Mouse (Mus musculus): ENCODE data around the gene Clec11a. TPM values are rescaled to one million over a fixed set of nuclear protein-coding genes. Genes with fewer than 3 reads are reported as not detected.

The Clec11a gene
- total RNA-seq, 1 experiment from 2014 or later, result 2.7 TPM

DNA sequence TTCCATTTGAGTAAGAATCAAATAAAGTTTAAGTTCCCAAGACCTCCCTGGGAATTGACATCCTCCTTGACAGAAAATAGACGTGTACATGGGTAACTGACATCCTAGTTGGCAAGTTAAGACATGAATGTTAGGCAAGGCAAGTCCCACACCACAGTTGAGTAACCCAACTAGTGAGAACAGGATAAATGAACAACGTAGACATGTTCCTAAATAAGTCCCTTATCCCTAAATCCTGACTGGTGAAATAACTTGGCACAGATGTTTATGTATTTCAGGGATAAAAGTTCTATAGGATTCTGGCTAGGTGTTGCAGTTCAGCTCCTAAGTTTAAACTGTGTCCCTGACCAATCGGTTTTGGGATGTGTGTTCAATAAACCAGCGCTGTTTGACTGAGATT is 15.7 kb downstream of the Clec11a start:
- ATAC-seq (replicated peaks; ENCODE audit: low read depth, poor library complexity, severe bottlenecking), result no peak

DNA sequence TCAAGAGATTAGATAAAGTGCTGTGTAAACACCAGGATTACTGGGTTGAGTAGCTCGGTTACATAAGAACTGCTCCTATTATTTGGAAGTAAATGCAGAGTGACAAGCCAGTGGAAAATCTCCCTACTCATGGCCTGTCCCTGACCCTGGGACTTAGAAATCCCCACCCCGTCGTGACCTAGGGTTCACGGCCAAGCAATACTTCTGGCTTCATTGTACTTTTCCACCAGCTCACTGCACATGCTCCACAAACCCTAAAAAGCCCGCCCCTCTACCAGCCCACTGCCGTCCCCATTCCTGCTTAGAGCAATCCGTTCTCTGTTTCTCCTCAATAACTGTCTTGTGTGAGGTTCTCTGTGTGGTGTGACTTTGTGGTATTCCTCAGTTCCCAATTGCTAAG is 18.9 kb downstream of the Clec11a start:
- no peak for ATAC-seq (replicated peaks; ENCODE audit: low read depth, poor library complexity, severe bottlenecking)

DNA sequence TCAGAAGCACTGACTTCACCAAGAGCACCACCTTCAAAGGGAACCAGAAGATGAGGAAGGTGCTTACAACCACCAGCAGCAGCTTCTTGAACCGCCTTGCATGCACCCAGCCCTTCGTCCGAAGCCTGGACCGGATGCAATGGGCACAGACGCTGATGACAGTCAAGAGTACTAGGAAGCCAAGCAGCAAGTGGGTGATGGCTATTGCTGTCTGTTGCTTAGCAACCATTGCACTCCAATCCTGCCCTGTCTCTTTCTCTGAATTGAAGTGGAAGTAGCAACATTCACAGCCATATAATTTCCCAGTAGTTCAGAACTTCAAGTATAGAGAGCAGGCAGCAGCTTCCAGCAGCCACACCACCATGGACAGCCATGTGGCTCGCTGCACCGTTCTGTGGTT is 25.1 kb downstream of the Clec11a start:
- ATAC-seq (replicated peaks; ENCODE audit: low read depth, poor library complexity, severe bottlenecking), result no peak

GRCm38 (mm10) chr7:44280959-44281358 is 25.7 kb downstream of the Clec11a start:
- peak; percentile 74 for ATAC-seq (replicated peaks; ENCODE audit: low read depth, poor library complexity, severe bottlenecking)

DNA sequence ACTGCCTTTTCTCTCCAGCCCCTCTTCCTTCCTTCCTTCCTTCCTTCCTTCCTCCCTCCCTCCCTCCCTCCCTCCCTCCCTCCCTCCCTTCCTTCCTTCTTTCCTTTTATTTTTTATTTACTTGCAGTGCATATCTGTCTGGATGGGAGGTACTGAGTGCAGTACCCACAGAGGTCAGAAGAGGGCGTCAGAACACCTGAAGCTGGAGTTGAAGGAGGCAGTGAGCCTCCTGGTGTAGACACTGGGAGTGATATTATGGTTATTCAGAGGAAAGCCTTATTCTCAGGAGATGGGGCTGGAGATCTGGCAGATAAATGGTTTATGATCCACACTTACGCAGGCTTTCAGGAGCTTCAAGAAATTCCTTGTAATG is 29.5 kb downstream of the Clec11a start:
- no peak for ATAC-seq (replicated peaks; ENCODE audit: low read depth, poor library complexity, severe bottlenecking)

DNA sequence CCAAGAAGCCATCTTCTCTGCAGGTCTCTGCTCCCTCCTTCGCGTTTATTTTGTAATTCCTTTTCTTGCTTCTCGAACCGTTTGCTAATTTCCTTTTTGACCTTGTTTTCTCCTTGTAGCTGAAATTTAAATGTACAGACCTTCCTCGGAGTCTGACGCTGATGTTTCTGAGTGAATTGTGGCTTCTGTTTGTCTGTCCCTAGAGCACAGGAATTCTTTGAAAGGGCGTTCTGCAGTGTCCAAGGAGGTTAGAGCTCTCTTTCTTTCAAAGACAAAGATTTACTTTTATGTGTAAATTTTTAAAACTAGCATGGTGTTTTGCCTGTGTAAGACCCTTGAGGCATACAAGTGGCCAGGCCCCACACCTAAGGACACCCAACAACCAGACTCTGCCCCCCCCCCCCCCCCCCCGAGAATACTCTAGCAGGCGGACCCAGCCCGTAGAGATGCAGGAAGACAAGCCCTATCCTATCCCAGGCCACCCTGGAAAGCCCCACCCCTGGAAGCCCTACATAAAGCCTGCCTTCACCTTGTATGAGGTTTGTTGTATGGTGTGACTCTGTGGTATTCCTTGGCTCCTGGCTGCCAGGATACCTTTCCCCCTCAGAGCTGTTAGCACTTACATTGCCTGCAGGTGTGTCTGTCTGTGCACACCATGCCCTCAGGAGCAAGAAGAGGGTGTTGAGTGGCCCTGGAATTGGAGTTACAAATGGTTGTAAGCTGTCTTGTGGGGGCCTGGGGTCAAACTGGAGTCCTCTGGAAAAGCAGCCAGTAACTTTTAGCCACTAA is 30.0 kb downstream of the Clec11a start:
- ATAC-seq (replicated peaks; ENCODE audit: low read depth, poor library complexity, severe bottlenecking), result no peak

- ATAC-seq (replicated peaks; ENCODE audit: low read depth, poor library complexity, severe bottlenecking), result no peak
Measured at GRCm38 (mm10) chr7:44275546-44275945, 31.2 kb downstream of the Clec11a start.

- no peak for ATAC-seq (replicated peaks; ENCODE audit: low read depth, poor library complexity, severe bottlenecking)
Measured at GRCm38 (mm10) chr7:44274096-44274495, 32.6 kb downstream of the Clec11a start.

GRCm38 (mm10) chr7:44273446-44273845 is 33.3 kb downstream of the Clec11a start:
- ATAC-seq (replicated peaks; ENCODE audit: low read depth, poor library complexity, severe bottlenecking), result no peak

- ATAC-seq (replicated peaks; ENCODE audit: low read depth, poor library complexity, severe bottlenecking), result peak; percentile 50; the same call in 1 of the 2 replicates
Measured at GRCm38 (mm10) chr7:44272546-44272945, 34.2 kb downstream of the Clec11a start.

- no peak for ATAC-seq (replicated peaks; ENCODE audit: low read depth, poor library complexity, severe bottlenecking)
Measured at GRCm38 (mm10) chr7:44271309-44271708, 35.4 kb downstream of the Clec11a start.

GRCm38 (mm10) chr7:44269397-44269796 is 37.3 kb downstream of the Clec11a start:
- ATAC-seq (replicated peaks; ENCODE audit: low read depth, poor library complexity, severe bottlenecking), result peak; percentile 43; the same call in 1 of the 2 replicates

DNA sequence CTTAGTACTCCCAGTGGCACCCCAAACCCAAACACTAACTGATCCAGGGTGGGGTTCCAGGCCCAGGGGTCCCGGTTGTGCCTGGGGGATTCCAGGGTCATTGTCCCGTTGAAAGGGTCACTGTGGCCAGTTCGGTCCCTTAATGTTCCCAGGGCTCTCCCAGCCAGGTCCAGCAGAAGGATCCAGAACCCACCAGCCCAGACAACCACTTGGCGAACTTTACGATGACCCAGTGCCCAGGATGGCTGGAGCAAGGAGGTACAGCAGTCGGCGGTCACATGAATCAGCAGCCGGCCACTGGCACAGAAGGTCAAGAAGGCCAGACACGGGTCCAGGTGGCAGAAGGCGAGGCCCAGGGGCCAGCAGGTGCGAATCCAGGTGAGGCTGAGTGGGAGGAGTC is 38.6 kb downstream of the Clec11a start:
- no peak for ATAC-seq (replicated peaks; ENCODE audit: low read depth, poor library complexity, severe bottlenecking)

- peak; percentile 95 for ATAC-seq (replicated peaks; ENCODE audit: low read depth, poor library complexity, severe bottlenecking)
Measured at GRCm38 (mm10) chr7:44262791-44263643, 43.7 kb downstream of the Clec11a start.

- no peak for ATAC-seq (replicated peaks; ENCODE audit: low read depth, poor library complexity, severe bottlenecking)
Measured at GRCm38 (mm10) chr7:44261147-44261546, 45.6 kb downstream of the Clec11a start, which contains the start of gene Gm15517. TSS of gene Gm15517 (plus strand) at chr7:44261447.

DNA sequence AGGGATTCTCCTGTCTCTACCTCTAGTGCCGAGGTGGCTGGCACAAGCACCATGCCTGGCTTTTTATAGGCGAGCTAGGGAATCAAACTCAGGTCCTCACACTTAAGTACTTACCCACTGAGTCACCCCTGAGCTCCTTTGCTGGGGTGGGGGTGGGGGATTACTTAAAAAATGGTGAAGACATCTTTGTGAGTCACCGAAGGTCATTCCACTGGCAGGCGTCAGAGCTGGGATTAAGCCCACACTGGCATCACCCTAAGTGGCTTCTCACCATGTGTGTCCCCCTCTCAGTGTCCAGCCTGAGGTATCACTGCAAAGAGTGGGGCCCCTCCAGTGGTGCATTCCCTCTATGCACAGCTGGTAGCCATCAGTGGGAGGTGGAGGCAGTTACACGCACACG is 46.3 kb downstream of the Clec11a start:
- no peak for ATAC-seq (replicated peaks; ENCODE audit: low read depth, poor library complexity, severe bottlenecking)

DNA sequence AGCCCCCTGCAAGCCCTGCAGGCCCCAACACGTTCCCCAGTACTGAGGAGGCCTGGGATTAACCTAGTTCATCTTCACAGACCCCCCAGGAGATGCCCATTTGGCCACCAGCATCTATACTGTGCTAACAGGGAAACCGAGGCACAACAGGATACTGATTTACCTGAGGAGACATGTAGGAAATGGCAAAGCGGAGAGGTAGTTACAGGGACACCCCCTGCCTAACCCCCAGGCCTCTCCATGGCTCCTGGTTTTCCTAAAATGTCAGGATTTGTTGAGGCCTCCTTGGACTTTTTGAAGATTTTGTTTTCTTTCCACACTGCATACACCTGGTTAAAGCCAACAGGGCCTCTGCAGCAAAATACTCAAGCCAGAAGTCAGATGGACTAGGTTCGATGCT is 49.4 kb downstream of the Clec11a start, which contains the start of gene Acp4:
Acp4 (minus strand) TSS at position 101 of the 400 bp plus-strand sequence.
- ATAC-seq (replicated peaks; ENCODE audit: low read depth, poor library complexity, severe bottlenecking), result no peak

GRCm38 (mm10) chr7:44254930-44255329 is 51.8 kb downstream of the Clec11a start:
- no peak for ATAC-seq (replicated peaks; ENCODE audit: low read depth, poor library complexity, severe bottlenecking)

- no peak for ATAC-seq (replicated peaks; ENCODE audit: low read depth, poor library complexity, severe bottlenecking)
Measured at GRCm38 (mm10) chr7:44253023-44253616, 53.6 kb downstream of the Clec11a start.

Data from common myeloid progenitor, adult 5-6 weeks (primary cell).